Mouse (Mus musculus): ENCODE measurements around the gene 1700022I11Rik.
A peak's percentile ranks its signal among the peaks of the same experiment; 100 is the strongest.

Gene 1700022I11Rik

DNA sequence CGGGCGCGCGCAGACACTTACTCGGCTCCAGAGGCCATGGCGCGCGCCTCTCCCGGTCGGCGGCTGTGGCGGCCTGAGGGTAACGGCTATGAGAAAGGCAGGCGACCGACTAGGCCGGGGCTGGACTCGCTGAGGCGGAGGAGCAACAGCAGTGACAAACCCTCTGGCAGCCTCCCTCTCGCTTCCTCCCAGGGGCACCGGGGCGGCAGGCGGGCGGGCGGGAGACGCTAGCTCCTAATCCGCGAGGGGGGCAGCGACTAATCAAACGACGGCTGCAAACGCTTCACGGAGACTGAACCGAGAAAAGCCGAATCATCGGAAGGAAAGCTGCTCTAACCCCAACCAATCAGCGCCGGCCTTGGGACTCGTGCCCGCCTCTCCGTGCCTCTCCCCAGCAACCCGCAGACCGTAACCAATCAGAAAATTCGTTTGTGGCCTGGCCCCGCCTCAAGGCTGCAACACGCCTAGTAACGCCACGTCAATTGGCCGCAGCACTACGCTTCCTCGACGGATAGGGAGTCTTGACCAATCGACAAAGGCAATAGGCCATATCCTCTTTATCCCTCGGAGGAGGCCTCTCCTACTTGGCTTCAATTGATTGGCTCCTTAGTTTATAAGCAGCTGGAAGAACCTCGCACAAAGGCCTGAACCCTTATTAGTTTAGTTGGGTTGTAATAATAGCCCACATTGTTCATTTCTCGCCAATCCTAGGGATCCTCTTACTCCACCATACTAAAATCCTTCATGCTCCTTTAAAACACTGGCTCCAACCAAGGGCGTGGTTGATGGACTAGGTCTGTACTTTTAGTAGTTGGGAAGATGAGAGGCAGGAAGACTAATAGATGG lies 31.0 kb downstream of the 1700022I11Rik start, which contains the start of gene Vcp:
TSS of gene Vcp (minus strand) at position 367 of the 846 bp plus-strand sequence.
- DNase-seq (ENCODE audit: inconsistent ontology term): peak; percentile 99

DNA sequence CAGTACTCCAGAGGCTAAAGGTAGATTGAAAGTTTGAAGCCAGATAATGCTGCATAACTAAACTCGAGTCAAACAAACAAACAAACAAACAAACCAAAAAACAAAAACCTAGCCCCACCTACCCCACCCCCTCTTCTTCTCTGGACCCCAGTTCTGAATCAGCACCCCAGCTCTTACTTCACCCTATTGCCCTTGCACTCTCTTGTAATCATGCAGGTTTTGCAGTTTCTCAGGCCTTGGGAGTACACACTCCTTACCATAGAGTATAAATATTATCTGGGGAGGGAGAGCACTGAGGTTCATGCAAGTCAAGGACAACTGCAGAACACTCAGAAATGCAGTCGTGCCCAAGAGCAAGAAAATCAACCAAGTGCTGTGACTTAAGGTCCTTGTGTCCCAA lies 31.9 kb downstream of the 1700022I11Rik start:
- no peak for DNase-seq (ENCODE audit: inconsistent ontology term)

DNA sequence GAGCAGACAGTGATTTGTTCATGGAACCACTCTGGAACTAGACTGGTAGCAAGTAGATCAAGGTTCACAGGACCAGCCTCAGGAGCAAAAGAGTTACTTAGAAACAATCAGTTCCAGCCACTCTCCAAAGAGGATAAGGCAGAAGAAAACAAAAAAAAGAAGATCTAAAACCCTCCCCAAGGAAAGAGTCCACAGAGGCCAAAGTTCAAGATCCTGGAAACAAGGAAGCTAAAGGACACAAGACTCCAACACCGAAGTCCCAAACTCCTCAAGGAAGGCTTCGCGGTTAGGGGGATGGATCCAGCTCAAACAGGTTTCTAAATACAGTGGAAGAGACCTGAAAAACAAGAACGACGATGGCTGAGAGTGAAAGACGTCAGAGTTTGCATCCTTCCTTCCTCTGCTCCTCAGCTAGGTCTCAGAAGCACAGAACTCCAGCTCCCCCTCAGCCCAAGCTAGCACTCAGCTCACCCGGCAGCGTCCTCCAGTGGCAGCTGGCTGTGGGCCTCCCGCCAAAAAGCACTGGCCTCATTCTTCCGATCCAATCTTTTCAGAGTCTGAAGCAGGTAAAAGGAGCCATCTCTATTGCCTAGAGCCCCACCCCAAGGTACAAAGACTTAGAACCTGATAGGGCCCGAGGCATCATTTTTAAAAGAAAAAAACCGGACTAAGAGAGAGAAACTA lies 33.5 kb downstream of the 1700022I11Rik start:
- DNase-seq (ENCODE audit: inconsistent ontology term): no peak

DNA sequence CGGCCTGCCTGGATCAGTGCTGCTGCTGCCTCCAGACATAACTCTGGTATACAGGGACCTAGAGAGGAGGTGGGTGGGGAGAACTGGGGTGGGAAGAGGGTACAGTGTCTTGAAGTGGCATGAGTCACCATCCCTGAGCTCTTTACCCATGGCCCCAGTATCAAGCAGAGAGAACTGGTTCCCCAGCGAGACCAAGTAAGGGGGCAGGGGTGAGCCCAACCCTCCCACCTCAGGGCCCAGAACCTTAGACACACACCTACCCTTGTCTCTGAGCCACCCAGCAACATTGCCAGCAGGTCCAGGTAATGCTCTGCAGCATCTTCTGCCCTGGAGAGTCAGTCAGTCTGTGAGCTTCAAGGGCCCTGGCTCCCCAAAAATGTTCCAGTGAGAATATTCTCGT lies 35.5 kb downstream of the 1700022I11Rik start:
- DNase-seq (ENCODE audit: inconsistent ontology term): no peak

DNA sequence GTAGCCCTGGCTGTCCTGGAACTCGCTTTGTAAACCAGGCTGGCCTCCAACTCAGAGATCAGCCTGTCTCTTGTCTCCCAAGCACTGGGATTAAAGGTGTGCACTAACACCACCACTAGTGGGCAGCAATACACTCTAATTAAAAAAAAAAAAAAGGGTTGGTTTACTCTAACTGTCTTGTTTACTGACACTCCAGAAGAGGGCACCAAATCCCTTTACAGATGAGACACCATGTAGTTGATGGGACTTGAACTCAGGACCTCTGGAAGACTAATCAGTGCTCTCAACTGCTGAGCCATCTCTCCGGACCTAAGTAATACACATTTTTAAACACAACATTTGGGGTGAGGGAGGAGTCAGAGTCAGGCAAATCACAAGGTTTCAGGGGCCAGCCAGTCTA lies 36.4 kb downstream of the 1700022I11Rik start:
- peak; percentile 59 for DNase-seq (ENCODE audit: inconsistent ontology term)

DNA sequence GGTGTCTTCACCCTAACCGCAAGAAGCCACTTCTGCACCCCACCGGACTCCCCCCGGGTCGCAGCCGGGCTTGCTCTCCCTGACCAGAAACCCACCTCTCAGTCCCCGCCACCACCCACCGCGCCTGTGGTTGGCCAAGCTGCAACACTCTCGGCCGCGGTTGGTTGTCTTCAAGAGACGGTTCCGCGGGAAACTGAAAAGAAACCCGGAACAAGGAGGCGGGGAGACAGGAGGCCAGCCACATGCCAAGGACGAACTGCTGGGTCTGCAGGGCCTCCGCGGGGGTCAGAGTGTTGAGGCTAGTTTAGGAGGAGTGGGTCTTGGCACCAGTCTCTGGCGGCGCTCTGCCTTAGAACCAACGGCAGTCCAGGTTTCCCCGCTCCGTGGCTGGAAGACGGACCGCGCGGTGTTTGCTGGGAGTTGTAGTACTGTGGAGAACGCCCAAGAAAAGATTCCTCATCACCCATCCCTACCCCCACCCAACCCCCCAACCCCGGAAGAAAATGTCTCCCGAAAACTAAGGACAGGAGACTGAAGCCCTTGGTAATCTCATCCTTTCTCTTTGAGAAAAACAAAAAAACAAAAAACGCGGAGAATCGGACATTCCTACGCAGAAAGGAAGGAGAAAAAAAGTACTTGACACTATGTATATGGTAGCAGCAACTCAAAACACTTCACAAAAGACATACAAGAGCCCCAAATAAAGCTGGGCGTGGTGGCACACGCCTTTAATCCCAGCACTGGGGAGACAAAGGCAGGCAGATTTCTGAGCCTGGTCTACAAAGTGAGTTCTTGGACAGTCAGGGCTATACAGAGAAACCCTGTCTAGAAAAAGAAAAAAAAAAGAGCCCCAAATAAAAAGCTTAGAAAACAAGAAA lies 41.0 kb downstream of the 1700022I11Rik start, which contains the start of gene Fancg:
TSS of gene Fancg (minus strand) at position 346 of the 878 bp plus-strand sequence.
- DNase-seq (ENCODE audit: inconsistent ontology term): peak; percentile 87

DNA sequence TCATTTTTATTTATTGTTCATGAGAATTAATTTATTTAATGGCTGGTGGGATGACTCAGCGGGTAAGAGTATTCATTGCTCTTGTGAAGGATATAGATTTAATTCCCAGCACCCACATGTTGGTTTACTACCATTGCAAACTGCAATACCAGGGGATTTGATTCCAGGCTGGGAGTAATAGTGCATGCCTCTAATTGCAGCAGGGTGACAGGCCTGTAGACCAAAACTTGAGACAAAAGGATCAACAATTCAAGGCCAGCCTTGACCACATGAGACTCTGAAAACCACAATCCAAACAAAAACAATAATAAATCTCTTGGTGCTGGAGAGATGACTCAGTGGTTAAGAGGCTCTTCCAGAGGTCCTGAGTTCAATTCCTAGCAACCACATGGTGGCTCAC lies 42.7 kb downstream of the 1700022I11Rik start:
- peak; percentile 40 for DNase-seq (ENCODE audit: inconsistent ontology term)

DNA sequence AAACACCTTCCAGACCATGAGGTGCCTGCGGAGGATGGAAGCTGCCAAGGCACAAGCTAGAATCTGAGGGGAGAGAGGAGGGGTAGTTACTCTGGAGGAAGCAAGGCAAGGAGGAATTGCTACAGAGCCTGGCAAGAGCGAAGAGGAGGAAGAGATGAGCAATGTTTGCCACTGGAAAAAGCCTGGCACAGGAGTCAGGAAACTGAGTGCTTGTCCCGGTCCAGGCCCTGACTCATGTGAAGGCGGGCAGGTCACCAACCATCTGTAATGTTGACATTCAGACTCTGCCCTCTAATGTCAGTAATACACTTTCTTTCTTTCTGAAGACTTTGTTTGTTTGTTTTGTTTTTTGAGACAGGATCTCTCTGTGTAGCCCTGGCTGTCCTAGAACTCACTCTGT lies 48.8 kb downstream of the 1700022I11Rik start:
- DNase-seq (ENCODE audit: inconsistent ontology term): no peak

DNA sequence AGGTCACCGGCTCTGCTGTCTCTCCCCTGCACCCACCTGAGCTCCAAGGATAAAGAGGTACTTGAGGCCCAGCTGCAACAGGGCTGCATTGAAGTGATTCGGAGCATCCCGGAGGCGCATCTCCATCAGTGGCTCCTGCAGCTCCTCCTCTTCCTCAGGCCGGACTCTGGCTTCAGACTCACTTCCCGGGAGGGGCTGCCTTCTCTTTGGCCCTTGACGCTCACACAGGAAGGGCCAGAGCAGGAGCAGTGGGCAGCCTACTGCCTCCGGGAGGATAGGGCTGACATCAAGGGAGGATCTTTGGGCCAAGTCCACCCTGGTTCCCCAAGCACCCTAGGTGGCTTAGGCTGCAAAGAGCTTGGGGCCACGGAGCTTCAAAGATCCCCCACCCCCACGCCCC lies 49.8 kb downstream of the 1700022I11Rik start:
- DNase-seq (ENCODE audit: inconsistent ontology term): no peak

DNA sequence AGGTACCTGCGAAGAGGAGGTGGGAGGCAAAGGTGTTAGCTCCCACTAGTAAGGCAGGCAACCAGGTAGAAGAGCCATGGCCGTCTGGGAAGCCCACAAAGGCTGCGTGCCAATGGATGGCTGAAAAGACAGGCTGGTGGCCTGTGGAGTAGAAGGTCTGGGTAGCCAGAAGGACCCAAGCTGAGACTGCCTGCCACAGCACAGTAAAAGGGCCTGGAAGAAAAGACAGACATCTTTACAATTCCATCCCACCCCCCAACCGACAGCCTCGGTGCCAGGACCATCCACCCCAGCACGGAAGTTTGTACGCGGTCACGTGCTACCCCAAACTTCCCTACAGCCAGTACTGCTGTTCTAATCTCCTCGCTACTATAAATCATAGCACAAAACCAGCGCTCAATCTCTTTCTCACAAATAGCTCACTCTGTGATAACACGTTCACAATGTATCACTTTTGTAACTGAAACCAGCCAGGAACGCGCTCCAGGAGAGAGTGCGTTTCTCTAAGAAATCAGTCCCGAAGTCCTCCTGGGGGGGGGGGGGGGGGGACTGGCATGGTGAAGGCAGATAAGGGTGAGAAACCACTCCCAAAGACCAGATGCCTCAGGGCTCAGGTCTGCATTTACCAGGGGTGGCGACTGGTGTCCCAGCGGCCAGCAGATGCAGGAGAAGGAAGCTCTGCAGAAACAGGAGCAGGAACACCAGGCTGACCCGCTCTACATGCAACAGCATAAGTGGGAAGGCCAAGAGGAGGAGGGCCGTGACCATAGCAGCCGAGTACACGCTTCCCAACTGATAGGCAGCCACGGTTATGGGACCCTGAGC lies 50.4 kb downstream of the 1700022I11Rik start:
- DNase-seq (ENCODE audit: inconsistent ontology term): no peak

DNA sequence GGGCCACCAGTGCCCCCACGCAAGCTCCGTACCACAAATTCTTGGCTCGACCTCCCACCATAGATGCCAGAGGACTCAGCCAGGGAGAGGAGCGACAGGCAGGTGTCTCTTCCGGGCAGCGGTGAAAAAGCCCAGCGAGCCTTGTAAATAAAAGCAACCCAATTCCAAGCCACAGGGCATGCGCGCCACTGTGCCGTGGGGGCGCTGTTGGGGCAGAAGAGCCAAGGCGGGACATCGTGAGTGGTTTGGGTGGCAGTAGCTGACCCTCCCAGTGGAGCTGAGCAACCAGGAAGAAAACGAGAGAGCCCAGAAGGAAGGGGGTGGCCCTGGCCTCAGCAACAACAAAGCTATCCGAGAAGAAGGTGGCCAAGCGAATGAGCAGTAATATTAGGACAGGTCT lies 51.5 kb downstream of the 1700022I11Rik start:
- DNase-seq (ENCODE audit: inconsistent ontology term): no peak

DNA sequence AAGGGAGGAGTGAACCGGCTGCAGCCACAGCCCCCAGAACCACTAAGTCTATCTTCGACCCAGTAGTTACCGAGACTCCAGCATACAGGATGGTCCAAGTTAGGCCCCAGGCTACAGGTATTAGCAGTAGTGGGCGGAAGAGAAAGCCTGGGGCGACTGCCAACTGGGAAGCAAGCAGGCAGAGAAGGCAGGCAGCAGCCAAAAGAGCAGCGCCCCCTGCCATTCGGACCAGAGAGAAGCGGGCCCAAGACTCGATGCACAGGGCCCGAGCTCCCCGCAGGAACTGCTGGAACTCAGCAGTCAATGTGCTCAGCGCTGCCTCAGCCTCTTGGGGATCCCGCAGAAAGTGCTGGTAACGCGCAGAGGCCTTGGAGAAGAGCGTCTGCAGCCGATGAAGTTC lies 51.9 kb downstream of the 1700022I11Rik start:
- DNase-seq (ENCODE audit: inconsistent ontology term): no peak

DNA sequence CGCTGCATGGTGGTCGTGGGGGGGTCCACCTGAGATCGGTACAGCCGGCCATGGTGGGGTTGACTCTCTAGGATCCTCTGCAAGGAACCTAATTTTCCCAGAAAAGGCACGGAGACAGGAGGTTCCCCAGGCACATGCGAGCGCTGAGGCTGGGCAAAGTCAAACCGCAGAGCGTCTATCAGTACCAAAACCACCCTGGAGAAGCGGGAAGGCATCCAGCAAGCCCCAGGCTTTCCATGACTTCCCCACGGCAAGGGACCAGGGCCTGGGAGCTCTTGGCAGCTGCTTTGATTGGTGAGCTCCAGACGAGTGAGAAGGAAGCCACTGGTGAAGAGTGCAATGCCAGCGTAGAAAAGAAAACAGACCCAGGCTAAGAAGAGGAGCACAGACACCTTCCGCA lies 55.3 kb downstream of the 1700022I11Rik start:
- no peak for DNase-seq (ENCODE audit: inconsistent ontology term)

DNA sequence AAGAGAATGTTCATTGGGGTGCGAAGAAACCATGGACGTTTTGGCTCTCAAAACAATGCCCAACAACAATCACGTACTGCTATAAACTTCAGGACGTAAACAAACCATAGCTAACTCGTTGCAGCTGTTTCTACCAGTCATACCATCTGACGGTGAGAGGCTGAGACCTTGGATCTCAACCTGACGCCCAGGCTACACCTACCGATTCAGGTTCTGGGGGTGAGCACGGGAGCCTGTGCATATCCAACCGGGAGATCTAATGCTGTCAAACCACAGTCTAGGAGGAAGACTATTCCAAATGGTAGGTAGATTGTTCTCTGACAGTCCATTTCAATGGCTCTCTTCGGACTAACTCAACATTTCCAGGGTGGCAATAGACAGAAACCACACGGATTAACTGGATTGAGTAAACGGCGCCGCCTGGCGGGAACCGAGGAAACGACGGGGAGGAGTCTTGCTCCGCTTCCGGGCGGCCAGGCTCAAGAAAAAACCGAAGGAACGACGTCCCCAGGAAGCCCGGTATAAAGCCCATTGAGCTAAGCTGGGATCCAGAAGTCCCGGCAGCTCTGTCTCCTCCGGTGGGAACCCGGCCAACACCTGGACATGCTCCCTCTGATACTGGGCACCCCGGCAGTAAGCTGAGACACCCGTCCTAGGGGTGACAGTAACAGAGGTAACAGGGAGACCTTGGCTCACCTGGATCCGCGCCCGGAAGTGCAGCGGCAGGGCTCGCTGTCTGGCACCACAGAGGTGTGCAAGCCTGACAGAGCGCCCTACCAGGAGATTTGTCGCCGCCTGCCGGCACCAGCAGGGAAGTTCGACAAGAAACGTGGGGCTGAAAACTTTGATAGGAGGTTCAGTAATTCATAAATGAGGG lies 55.9 kb downstream of the 1700022I11Rik start, which contains the start of gene Pigo:
TSS of gene Pigo (minus strand) at position 736 of the 877 bp plus-strand sequence.
- DNase-seq (ENCODE audit: inconsistent ontology term): peak; percentile 98

DNA sequence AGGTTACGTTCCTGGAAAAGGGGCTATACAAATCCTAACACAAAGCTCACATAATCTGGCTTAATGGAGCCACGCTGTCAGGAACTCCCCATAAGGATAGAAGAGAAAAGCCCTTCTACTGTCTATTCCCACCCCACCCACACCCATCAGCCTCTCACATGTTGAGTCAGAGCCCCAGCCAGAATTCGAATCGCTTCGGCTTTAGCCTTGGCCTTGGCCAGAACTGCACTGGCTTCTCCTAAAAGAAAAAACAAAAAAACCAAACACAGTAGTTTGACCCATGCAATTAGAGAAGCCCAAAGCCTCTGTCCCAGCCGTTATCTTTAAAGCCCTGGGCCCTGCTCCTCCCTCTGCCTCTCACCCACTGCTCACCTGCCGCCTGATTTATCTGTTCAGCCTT lies 59.7 kb downstream of the 1700022I11Rik start:
- no peak for DNase-seq (ENCODE audit: inconsistent ontology term)

DNA sequence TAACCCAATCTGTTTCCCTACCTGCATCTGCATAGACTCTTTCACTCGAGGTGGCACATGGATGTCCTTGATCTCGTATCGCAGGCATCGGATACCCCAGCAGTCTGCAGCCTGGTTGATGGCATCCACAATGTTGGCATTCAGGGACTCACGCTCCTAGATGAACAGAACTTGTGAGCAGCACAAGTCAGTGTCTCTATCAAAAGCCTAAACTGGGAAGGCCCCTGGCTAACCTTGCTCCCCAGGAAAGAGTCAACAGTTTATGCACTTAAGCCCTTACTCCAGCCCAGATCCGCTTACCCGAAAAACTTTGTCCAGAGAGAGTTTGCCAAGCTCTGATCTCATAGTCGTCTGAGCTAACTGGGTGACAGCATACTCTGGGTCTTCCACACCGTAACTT lies 60.3 kb downstream of the 1700022I11Rik start:
- DNase-seq (ENCODE audit: inconsistent ontology term): no peak

DNA sequence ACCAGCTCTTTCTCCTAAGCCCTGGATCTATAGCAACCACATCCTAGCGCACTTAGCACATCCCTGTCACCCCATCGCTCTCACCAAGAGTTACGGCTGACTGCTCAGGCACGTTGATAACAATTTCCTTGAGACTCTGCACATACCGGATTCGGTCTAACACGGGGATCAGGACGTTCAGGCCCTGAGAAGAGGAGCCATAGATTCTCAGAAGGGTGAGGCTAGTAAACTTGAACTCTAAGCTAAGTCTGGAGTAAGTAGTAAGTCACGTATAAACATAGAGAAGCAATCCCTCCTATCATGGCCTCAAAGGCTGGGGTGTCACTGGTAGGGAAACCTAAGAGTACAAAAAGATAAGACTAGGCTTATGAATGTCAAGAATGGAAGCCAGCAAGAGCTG lies 60.9 kb downstream of the 1700022I11Rik start:
- DNase-seq (ENCODE audit: inconsistent ontology term): no peak

DNA sequence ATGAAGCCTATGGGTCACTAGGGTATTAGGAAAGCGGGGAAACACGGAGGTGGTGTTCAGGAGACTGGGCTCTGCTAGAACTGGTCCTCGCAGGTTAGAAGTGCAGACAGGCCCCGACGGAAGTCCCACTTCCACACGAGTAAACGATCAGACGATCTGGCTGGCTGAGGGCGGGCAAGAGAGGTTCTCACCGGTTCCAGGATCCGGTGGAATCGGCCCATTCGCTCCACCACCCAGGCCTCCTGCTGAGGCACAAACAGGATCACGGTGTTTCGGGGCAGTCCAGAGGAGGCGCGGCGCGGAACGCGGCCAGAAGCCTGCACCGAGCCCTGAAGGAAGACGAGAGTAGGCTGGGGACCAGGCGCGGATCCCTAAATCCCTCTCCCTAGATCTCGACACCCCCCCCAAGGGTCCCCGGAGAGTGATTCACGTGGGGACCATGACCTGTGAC lies 61.4 kb downstream of the 1700022I11Rik start:
- DNase-seq (ENCODE audit: inconsistent ontology term): no peak

DNA sequence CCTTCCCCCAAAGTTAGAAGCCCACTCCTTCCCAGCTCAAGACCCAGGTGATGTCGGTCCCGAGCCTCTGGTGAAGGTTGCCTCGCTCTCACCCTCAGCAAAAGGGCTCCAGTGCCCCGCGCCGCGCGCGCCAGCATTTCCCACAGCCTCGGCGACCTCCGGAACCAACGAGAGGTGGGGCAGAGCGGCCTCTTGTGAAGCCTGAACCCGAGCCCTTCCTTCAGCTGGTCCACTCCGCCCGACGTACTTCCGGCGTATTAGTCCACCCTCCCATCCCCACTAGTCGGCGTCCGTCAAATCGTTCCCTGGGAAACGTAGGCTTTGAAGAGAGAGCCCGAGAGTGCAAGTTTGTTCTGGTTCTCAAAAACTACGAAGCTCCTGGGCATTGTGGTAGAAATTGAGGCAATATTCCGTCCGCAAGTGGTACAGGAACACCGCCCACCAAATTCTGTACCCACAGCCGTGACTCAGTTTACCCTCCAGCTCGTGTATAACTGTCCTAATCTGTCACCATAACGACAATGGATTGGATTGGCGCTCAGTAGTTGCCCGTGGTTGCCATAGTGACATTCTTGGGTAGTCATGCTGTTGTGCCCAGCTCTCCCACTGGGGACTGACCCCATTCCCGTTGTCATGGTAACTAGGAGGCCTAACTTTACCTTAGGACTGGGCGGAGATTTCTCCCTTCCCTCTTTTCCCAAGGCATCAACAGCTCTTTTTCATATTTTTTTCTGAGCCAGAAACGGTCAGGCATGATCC lies 62.0 kb downstream of the 1700022I11Rik start, which contains the start of gene Stoml2:
TSS of gene Stoml2 (minus strand) at position 474 of the 759 bp plus-strand sequence.
- peak; percentile 94 for DNase-seq (ENCODE audit: inconsistent ontology term)
